Mouse (Mus musculus) adrenal gland, postnatal 25 days (tissue): ENCODE data around the gene Ncln. TPM values are rescaled to one million over a fixed set of nuclear protein-coding genes. Genes with fewer than 3 reads are reported as not detected.

ENCODE experiments used
- DNase-seq: peaks from one replicate; pipeline ENCODE4 v3.0.0; 2021; ENCODE audit warnings: mixed read lengths
- long read RNA-seq: library from polyadenylated mRNA; stranded (forward); transcript quantifications from one replicate; pipeline ENCODE4 v2.0.0, GENCODE M21; 2021
- total RNA-seq: library from RNA; stranded (reverse); gene quantifications from 2 replicates; pipeline ENCODE4 v1.2.3, GENCODE M21; 2021

The Ncln gene
- 120 and 128 TPM in 2 replicates for total RNA-seq
- long read RNA-seq, transcript Ncln-202 (14 exons, 2,841 nt) = minor isoform, 36 of 151 reads
- long read RNA-seq, transcript Ncln-201 (14 exons, 3,118 nt) = major isoform, 75 of 151 reads
- long read RNA-seq, partial matches to known transcripts = 17 of 151 reads
- long read RNA-seq, other reads (novel, unspliced or antisense) = 22 of 151 reads

DNA sequence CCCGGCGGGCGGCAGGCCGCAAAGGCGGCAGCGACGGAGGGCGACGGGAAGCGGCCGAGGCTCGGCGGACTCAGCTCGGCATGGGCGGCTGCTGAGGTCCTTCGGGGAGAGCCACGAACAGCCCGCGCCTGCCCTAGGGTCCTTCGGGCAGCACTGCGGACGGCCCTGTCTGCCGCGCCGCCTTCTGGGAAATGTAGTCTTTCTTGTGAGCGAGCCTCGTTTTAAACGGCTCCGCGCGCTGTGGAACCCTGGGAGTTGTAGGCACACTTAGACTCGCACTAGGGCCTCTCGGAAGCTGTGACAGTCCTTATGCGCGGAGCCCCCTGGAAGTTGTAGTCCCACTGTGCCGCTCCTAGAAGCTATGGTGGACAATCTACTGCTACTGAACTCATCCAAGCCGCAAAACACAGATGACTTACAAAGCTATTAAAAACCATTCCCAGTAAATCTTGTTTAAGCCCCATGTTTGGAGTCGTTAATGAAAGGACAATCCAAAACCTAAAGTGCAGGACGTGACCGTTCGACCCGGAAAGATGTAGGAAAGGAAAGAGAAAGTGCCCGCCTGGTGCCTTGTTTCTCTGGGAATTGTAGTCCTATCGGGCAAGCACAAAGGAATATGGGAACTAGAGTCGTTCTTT, at the start of gene Ncln:
Ncln (minus strand) TSS at position 129 of the 638 bp plus-strand sequence.
- peak; percentile 95 for DNase-seq

DNA sequence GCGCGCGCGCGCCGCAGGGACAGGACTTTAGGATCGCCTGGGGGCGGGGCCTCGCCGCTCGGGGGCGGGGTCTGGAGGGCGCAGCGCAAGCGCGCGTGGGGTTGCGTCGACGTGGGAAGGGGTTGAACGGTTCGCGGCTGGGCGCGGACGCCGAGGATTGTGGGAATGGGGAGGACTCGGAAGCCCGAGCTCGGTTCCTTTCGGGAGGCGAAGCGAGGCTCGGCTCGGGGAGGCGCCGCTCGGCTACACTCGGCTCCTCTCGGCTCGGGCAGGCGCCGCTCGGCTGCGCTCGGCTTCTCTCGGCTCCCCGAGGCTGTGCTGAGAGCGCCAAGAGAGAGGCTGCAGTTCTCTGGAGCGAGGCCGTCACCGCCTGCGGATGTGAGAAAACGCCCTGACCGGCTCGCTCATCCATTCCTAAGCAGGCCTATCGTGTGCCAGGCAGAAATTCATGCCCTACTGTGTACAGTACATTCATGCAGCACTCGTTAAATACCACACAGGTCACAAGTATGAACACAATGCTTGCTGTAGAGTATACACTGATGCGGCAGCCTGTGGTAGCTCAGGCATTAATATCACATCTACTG, 49.1 kb upstream of the Ncln start, which contains the start of gene Gna11:
Gna11 (minus strand) TSS at position 30 of the 587 bp plus-strand sequence.
- peak; percentile 100 for DNase-seq

DNA sequence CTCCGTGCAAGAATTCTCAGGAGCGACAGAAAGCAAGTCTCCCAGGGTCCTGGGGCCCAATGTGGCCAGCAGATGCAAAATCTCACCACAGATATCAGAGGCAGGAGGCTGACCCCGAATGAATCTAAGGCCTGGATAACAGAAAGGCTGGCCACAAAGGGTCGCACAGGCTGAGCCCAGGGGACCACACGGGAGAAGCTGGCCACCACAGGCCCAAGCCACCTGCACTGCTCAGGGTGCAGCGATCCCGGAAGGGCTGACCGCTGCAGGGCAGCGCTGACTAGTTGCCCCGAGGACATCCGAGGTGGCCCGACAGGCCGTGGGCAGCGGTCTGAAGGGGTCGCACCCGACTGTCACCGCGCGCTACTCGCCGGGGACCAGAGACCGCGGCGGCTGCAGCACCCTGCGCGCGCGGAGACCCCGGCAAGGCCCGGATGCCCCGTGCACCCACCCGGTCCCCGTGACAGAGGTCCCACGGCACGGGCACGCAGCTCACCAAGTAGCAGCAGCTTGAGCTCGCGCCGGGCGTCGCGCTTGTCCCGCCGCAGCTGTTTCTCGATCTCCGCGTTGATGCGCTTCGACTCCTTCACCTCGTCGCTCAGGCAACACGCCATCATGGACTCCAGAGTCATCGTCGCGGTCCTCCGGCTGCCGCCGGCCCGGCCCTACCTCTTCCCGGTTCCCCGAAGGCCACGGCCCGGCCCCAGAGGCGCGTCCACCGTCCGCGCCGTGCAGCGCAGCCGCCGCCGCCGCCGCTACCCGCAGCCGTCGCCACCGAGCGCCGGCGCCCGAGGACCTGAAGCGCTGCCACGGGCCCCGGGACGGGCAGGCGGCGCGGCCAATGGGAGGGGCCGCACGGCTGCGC, 48.3 kb upstream of the Ncln start:
- no peak for DNase-seq

DNA sequence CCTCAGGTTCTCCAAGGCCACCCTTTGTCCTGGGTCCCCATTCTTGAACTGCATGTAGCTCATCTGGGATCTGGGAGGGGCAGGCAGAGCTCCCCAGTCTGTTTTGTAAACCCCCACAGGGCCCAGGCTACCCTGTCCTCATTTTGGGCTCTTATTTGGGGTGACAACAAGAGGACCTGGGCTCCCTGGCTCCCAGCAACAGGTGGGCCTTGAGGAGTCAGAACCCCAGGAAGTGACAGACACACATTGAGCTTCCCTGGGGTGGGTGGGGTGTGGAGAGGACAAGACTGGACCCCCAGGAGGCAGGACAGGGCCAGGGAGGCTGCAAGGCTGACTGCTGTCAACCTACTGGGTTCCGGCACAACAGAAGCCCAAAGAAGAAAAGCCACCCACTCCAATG, 47.4 kb upstream of the Ncln start:
- DNase-seq = no peak

DNA sequence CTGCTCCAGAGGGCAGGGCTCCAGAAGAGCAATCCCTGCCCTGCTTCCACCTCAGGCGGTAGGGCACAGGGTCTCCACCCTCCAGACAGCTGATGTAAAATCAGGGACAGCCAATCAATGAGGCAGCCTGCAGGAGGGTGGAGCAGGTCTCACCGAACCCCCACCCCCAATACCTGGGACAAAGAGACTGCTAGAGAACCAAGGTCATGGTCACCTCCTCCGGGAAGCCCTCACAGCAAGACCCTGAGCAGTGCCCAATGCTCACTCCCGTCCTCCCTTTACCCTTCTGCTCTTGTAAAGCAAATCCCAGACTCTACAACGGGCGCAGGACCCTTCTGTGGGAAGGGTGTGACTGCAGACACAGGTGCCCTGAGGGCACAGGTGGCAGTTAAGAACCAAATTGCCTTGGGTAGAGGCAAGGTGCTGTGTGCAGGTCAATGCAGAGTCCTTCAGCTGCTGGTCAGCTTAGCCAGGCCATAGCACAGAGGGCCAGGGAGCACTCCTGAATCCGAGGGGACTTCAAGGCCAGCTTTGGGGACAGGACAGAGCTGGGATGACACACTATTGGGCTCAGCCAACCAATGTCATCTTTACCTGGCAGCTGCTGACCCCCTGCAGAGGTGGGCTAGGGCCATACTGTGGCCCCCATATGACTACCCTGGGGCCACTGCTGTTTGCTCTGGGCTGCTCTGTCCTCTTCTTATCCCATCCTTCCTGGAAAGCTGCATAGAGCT, 46.7 kb upstream of the Ncln start:
- no peak for DNase-seq

DNA sequence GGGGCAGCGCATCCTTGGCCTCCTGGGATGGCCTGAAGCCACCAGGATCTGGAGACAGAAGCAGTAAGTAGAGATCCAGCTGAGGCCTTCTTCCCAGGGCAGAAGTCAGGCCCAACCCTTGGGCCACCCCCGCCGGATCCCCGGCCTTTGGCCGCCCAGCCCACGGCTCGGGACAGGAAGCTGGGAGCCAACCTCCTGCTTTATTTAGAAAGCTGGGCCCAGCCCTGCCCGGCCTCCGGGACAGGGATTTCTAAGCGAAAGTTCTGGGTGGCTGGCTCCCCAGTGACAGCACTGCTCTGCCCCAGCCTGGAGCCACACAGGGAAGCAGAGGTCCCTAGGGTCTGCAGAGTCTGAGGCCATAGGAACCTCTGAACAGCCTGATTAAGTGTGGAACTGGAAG, 45.6 kb upstream of the Ncln start:
- peak; percentile 59 for DNase-seq

DNA sequence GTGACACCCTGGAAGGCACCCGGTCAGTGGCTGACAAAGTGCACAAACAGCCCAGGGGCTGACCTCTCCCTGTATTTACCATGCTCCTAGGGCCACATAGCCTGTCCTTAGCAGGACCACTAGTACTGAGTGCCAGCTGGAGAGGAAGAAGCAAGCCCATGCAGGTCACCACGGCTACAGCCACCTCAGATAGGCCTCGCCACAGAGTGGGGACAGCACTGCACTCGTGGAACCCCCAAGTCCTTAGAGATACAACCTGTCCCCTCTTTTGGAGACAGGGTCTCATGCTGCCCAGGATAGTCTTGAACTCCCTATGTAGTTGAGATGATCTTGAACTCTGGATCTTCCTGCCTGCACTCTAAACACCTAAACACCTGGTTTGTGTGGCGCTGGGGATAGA, 45.2 kb upstream of the Ncln start:
- no peak for DNase-seq

DNA sequence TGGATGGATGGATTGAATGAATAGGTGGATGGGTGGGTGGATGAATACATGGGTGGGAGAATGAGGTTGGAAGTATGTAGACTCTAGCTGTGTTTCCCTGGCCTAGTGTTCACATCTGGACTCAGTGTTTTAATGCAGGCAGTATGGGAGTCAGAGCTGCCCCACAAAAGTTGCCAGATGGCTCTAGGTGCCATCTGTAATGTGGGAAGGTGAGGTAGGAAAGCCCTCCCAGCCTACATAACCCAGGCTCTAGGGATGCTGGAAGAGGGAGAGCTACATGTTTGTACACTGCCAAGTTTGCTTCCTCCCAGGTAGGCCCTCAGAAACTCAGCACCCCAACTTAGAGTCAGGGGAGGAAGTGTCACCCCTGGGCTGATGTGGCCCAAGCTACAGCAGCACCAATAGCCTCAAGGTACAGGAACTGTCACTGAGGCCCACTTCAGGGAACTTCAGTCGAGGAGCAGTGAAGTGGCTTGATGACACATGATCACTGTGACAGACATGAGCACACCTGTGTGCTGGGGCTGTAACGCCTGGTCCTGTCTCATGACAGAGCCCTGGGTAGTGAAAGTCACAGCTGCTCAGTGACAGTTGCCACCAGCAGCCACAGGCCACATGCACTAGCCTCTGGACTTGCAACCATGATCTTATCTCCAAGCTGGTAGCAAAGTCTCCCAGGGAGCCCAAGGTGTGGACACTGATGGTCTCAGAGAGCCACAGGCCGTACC, 42.3 kb upstream of the Ncln start:
- DNase-seq = no peak

DNA sequence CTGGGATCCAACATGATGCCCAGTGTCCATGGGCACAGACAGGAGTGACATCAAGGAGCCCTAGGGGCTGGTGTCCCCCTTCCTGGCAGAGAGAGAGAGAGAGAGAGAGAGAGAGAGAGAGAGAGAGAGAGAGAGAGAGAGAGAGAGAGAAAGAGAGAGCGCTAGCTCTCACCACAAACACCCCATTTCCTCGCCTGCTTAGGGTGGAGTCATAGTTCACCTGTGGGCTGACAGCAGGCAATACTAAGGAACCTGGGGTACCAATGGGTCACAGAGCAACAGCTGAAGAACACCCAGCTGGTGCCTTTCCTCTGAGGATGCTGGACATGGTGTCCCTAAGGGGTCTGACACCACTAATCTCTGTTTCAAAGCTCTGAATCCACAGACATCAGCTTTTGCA, 41.2 kb upstream of the Ncln start:
- no peak for DNase-seq

DNA sequence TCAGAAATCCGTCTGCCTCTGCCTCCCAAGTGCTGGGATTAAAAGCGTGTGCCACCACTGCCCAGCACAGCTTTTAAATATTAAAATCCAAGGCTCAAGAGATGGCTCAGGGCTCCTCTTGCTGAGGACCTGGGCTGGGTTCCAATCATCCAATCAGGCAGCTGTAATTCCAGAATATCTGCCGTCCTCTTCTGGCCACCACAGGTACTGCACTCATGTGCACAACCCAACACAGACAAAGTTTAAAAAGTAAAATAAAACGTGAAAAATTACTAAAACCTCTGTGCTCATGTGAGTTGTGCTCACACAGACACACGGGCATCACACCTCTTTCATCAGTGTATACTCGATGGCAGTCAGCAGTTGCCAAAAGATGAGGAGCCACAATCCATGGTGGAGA, 40.5 kb upstream of the Ncln start:
- no peak for DNase-seq

DNA sequence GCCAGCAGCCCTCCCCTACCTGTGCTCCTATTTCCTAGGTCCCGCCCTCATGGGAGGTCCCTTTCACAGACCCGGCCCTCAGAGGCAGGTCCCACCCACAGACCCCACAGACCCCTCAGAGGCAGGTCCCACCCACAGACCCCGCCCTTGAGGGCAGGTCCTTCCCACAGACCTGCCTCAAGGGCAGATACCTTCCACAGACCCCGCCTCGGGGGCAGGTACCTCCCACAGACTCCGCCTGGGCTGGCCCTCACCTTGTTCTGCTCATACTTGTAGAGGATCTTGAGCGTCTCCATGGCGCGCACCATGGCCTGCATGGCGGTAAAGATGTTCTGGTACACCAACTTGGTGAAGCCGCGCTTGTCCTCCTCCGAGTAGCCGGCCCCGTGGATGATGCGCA, 38.6 kb upstream of the Ncln start:
- no peak for DNase-seq

DNA sequence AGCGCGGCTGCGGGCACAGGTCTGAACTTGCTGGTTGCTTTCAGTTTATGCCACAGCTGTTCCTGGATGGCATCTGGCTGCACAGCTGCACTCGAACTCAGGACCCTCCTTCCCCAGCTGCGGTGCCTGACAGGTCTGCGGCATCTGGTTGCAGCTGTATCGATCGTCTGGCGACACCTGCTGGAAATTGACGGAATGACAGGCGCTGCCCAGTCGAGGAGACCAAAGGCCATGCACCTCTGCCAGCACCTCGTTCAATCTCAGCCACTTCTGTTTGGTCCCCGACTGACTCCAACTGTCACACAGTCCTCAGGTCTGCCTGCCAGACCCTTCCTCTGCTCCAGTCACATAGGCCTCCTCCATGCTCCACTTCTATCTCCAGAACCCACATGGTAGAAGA, 30.6 kb upstream of the Ncln start:
- DNase-seq = peak; percentile 83

DNA sequence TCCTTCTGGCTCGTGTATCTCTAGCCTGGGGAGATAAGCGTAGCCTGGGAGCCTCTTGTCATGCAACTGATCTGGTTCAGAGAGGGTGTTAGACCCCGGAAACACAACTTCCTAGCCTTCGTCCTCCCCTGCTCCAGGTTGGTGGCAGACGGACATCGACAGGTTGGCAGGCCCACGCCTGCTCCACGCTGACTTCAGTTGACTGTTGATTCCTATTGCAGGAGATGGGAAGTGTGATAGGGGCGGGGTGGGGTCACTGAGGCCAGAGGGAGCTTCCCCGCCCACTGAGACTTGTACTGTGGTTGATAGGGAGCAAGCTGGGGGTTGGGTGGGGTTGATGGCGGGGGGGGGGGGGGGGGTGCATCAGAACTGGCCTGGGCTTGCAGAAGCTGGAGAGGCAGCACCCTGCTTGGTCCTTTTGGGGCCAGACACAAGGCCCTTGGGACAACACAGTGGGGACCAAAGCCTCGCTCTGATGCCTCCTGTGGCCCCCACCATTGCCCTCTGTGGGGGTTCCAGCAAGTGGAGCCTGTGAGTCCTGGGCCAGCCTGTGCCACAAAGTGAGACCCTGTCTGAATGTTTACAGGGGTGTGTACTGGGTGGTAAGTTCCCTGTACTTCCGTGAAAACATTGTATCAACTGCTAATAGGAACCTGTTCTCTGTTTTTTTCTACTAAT, 29.0 kb upstream of the Ncln start:
- no peak for DNase-seq

DNA sequence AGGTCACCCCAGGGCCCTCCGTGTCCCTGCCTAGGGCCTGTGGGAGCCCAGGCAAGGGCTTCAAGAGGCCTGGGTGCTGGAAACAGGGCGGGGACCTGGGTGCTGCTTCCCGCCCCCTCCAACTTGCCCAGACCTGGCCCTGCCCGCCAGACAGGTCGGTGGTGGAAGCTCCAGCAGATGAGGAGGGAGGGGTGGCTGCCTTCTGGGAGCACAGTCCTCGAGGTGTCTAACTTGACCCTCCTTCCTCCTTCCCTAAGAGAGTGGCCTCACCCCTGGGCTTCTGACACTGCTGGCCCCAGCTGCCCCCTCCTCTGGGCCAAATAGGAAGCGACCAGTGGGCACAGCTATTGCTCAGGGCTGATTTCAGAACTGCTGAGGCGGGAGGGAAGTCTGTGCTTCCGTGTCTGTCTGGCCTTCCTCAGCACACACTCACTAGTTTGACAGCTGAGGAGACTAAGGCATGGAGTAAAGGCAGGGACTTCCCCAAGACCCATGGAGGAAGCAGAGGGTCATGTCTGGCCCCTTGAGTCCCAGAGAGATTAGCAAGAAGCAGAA, 27.9 kb upstream of the Ncln start, which contains the start of gene Gna15:
Gna15 (minus strand) TSS at position 175 of the 555 bp plus-strand sequence.
- DNase-seq = no peak

DNA sequence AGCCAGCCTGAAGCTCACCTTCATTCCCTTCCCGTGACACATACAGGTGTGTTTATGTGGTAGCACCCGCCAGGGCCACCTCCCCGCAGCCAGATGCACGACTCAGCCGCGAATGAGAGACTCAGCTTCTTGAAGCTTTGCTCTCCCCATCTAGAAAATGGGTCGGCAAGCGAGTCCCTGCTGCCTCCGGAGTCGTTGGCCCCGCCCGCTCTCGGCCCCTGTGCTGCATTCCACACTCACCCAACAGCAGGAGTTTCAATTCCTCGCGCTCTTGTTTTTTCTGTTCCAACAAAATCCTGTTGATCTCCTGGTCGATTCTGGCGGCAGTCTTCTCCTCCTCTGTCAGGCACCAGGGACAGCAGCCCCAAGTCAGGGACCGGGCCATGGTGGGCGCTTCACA, 27.4 kb upstream of the Ncln start:
- DNase-seq = no peak

DNA sequence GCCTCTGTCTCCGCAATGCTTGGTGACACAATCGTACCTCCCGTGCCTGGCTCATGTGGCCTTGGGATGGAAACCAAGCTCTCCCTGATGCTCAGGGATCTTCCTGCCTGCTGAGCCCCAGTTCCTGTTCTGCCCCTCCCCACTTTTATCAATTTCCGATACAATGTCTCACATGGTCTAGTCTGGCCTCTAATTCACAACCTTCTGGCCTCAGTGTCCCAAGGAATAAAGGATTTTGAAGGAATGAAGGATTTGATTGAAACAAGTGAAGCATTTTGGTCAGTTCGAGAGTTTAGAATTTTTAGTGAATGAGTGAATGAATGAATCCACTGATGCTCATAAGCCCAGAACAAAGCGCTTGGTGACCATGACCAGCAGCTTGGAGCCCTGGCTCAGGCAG, 26.9 kb upstream of the Ncln start:
- DNase-seq = no peak

DNA sequence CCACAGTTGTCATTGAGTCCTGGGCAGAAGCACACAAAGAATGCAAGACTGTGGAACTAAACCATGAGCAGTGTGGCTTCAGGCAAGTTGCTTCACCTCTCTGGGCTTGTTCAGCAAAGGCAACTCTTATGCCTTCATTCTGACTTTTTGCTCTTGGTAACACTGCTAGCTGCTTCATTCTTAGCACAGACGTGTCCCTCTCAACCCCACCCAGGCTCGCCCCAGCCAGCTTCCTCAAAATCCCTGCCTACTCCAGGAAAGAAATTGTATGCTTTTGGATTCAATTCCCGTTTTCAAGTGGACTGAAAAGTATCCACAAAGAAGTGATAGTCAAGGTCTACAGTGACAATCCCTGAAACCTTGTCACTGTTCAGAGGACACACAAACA, 23.8 kb upstream of the Ncln start:
- DNase-seq = no peak

DNA sequence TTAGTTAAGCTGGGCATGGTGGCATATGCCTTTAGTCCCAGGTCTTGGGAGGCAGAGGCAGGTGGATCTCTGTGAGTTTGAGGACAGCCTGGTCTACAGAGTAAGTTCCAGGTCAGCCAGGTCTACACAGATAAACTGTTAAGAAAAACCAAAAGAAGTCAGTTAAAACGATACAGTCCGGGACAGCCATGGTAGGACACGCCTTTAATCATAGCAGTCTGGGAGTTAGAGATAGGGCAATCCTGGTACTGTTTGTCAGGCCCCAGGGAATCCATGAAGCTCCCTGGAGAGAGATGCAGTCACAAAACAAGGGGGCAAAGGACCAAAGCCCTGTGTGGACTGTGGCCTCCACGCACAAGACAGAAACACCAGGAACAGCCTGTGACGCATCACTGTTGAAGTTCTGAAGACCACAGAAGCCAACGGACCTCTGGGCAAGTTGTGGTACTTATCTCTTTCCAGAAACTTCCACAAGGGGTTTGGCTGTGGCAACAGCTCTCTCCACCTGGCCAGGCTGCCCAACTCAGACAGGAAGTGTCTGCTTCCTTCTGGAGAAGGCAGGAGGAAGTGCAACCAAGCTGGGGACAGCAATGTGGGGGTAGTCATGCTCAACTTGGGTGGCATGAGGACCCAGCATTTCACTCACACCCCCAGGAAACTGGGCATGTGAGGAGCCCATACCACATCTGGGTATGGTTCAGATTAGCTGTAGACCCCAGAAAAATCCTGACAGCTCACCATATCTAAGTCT, 23.2 kb upstream of the Ncln start:
- no peak for DNase-seq

DNA sequence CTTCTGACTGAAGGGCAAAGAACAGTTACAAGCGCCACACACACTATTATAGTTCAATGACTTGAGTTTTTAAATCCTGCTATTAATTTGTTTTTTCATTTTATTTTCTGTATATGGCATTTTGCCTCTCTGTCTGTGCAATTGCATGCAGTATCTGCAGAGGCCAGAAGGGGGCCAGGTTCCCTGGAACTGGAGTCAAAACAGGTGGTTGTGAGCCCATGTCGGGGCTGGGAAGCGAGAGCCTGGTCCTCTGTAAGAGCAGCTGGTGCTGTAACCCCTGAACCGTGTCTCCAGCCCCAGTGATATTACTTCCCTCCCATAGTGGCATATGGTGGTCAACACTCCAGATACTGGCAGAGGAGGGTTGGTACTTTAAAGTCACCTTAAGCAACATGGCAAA, 22.4 kb upstream of the Ncln start:
- peak; percentile 76 for DNase-seq

DNA sequence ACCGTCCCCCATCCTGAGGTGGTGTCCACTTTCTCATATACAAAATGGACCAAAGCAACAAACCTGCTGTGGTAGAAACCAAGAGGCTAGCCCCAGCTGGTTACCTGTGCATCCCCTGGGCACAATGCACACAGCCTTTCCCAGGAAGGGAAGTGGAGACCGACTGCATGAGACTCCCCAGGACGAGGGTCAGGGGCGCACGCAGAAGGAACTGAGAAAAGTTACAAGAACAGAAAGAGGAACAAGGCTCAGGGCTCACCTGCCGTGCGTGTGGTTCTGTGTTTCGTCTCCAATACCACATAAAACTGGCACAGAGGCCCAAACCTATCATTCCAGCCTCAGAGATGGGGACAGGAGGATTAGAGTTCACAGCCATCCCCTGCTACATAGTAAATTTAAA, 21.0 kb upstream of the Ncln start:
- no peak for DNase-seq
